Comparison of ENCODE assay signal across 23 mouse cellular contexts in the genomic region with DNA sequence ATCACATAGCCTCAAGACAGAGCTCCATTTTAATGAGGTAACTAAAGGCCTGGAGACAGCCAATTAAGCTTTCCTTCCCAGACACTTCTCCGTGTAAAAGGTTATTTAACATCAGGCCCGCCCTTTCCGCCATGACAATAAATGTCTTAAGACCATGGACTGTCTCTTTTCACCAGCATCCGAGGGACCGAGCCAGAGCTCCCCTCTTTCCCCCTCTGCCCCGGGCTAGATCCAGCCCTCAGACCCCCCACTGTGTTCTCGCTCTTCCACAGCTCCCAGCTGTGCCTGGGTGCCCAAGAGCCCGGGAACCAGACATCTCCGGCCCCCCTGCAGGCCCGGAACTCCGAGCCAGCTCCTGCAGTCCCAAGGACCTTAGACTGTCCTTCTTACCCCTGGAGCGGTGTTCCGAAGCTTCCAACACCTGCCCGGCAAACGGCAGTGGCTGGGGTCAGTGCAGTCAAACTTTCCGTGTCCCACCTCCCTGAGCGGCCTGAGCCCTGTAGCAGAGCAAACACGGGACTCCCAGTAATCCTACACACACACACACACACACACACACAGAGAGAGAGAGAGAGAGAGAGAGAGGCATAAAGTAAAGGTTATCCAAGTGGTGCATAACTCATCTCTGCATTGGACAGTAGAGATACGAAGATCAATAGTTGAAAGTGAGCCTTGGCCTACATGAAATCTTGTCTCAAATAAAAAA. TPM values are rescaled to one million over a fixed set of nuclear protein-coding genes. Genes with fewer than 3 reads are reported as not detected.
DNase-seq lines count a peak whose midpoint lies in the region; ATAC-seq lines count a peak whose summit lies in the region.
"Had no signal": no experiment of that assay in that cellular context is flagged by ENCODE, and none has a peak within 500 bp of the region (broad histone marks: within the 10 kb centered on the region; RNA-seq: fewer than 3 reads in every experiment).

No protein-coding gene starts in this region.

- peak; percentile 5 for DNase-seq in retina, postnatal 1 day
- no peak for DNase-seq in retina, embryonic 14.5 days (ENCODE audit: low spot score)
- peak; percentile 77 for DNase-seq in ZHBTc4 (ENCODE audit: low read depth, low spot score)
- DNase-seq in liver, embryonic 13.5 days = no peak
- DNase-seq in c-Kit-positive CD71-positive TER-119-positive erythroid progenitor cells, embryonic 14.5 days (ENCODE audit: low spot score) = no peak
- DNase-seq in kidney, adult 8-10 months = no peak
- DNase-seq: cerebellum, adult 11-12 months; cerebellum, postnatal 36 days; gastrocnemius, postnatal 25 days; heart, postnatal 10 days; layer of hippocampus, postnatal 36 days; right cerebral cortex, adult 18-20 months; spleen, adult 18-20 months; thymus, postnatal 36 days had no signal

- no peaks in the 10 kb centered on the region for H3K9me3 ChIP-seq in liver, embryonic 13.5 days (replicated peaks)
- no peaks in the 10 kb centered on the region for H3K9me3 ChIP-seq in kidney, embryonic 15.5 days (replicated peaks)
- H3K9me3 ChIP-seq: embryonic facial prominence, embryonic 13.5 days; heart, embryonic 10.5 days; hindbrain, embryonic 13.5 days; limb, embryonic 12.5 days; lung, embryonic 15.5 days had no signal

- H3K9ac ChIP-seq in liver, embryonic 13.5 days = no peak overlapping the region
- no peak overlapping the region for H3K9ac ChIP-seq in kidney, embryonic 15.5 days
- H3K9ac ChIP-seq: embryonic facial prominence, embryonic 13.5 days; hindbrain, embryonic 13.5 days; limb, embryonic 12.5 days; lung, embryonic 15.5 days had no signal

- no peaks in the 10 kb centered on the region for H3K36me3 ChIP-seq in liver, embryonic 13.5 days
- H3K36me3 ChIP-seq in kidney, embryonic 15.5 days = no peaks in the 10 kb centered on the region
- H3K36me3 ChIP-seq: embryonic facial prominence, embryonic 13.5 days; heart, embryonic 10.5 days; hindbrain, embryonic 13.5 days; limb, embryonic 12.5 days; lung, embryonic 15.5 days had no signal

- H3K4me1 ChIP-seq in liver, embryonic 13.5 days (replicated peaks) = no peaks in the 10 kb centered on the region
- H3K4me1 ChIP-seq in kidney, embryonic 15.5 days = no peaks in the 10 kb centered on the region
- H3K4me1 ChIP-seq: embryonic facial prominence, embryonic 13.5 days; heart, embryonic 10.5 days; hindbrain, embryonic 13.5 days; limb, embryonic 12.5 days; lung, embryonic 15.5 days had no signal

- H3K27me3 ChIP-seq in liver, embryonic 13.5 days = no peaks in the 10 kb centered on the region
- H3K27me3 ChIP-seq in kidney, embryonic 15.5 days = no peaks in the 10 kb centered on the region
- H3K27me3 ChIP-seq: embryonic facial prominence, embryonic 13.5 days; lung, embryonic 15.5 days had no signal

- no peak overlapping the region for H3K27ac ChIP-seq in liver, embryonic 13.5 days
- H3K27ac ChIP-seq in kidney, embryonic 15.5 days = no peak overlapping the region
- H3K27ac ChIP-seq: embryonic facial prominence, embryonic 13.5 days; heart, embryonic 10.5 days; hindbrain, embryonic 13.5 days; limb, embryonic 12.5 days; lung, embryonic 15.5 days had no signal

- no peak overlapping the region for H3K4me2 ChIP-seq in liver, embryonic 13.5 days
- H3K4me2 ChIP-seq in kidney, embryonic 15.5 days = no peak overlapping the region
- H3K4me2 ChIP-seq: embryonic facial prominence, embryonic 13.5 days; hindbrain, embryonic 13.5 days; limb, embryonic 12.5 days; lung, embryonic 15.5 days had no signal

- no peak for ATAC-seq in liver, embryonic 13.5 days (ENCODE audit: low read depth)
- peak; percentile 59 for ATAC-seq in megakaryocyte progenitor cell, adult 5-6 weeks (replicated peaks; ENCODE audit: poor library complexity)
- no peak for ATAC-seq in kidney, embryonic 15.5 days (replicated peaks; ENCODE audit: low FRiP score)
- ATAC-seq: activated CD4-positive, CD25-positive, alpha-beta regulatory T cell, adult 4 months; midbrain, embryonic 16.5 days had no signal

- peak overlapping the region; percentile 19 for H3K4me3 ChIP-seq in liver, embryonic 13.5 days (replicated peaks)
- no peak overlapping the region for H3K4me3 ChIP-seq in kidney, embryonic 15.5 days (replicated peaks)
- H3K4me3 ChIP-seq: embryonic facial prominence, embryonic 13.5 days; heart, embryonic 10.5 days; hindbrain, embryonic 13.5 days; limb, embryonic 12.5 days; lung, embryonic 15.5 days had no signal

- WGBS in liver, embryonic 13.5 days (ENCODE audit: insufficient replicate concordance) = 46% methylated on average over 19 of the region's 19 CpGs
- WGBS in kidney, embryonic 15.5 days = 59% methylated on average over 19 of the region's 19 CpGs

RNA-seq across cellular contexts. Expression of gene Bclaf3, which starts 18.0 kb away (rescaled TPM):
- polyA plus RNA-seq in liver, embryonic 13.5 days (2015; fragmentation: Nextera tagmentation; extraction: Ambion mirVana) = 7.7 and 9.9 TPM in 2 replicates
- total RNA-seq in megakaryocyte progenitor cell, adult 5-6 weeks (2015) = 30.9 and 33.1 TPM in 2 replicates
- 24.5 and 38.6 TPM in 2 replicates for total RNA-seq in megakaryocyte progenitor cell, adult 5-6 weeks (2017)
- 21.2 and 24.6 TPM in 2 replicates for polyA plus RNA-seq in kidney, embryonic 15.5 days (2015; fragmentation: Nextera tagmentation; extraction: Ambion mirVana)

Comparison
In these comparisons a context has a peak if more than half of its experiments do, and no peak if none do; other contexts are left out.
1. DNase-seq: peak in retina, postnatal 1 day (single experiment) and ZHBTc4 (single experiment); none in retina, embryonic 14.5 days (single experiment), liver, embryonic 13.5 days (single experiment), c-Kit-positive CD71-positive TER-119-positive erythroid progenitor cells, embryonic 14.5 days (single experiment) and kidney, adult 8-10 months (0 of 2).